Mouse (Mus musculus) G1E (cell line): Measurements from ENCODE around the gene Lrmda. TPM values are rescaled to one million over a fixed set of nuclear protein-coding genes. Genes with fewer than 3 reads are reported as not detected.

Experiments
- ATAC-seq: 2 replicates; pipeline ENCODE4 v1.8.0; 2016; ENCODE audit warnings: mild to moderate bottlenecking; ENCODE audit not compliant: insufficient number of reproducible peaks, poor library complexity, low FRiP score, severe bottlenecking; ENCODE audit errors: extremely low read depth
- DNase-seq: peaks from one replicate; pipeline ENCODE4 v3.0.0; 2012; ENCODE audit warnings: low spot score
- H3K27me3 ChIP-seq: 2 replicates; pipeline ENCODE4 v1.6.1; 2012; ENCODE audit warnings: mild to moderate bottlenecking, low read length, inconsistent platforms; ENCODE audit not compliant: insufficient read depth
- H3K36me3 ChIP-seq: replicated peaks from 2 replicates; pipeline ENCODE3; 2012; ENCODE audit warnings: mild to moderate bottlenecking, inconsistent platforms
- H3K4me1 ChIP-seq: 2 replicates; pipeline ENCODE4 v1.6.1; 2012; ENCODE audit warnings: low read depth, low read length, inconsistent platforms, mixed read lengths; ENCODE audit not compliant: insufficient read depth
- H3K4me3 ChIP-seq: 2 replicates; pipeline ENCODE4 v1.5.1; 2012; ENCODE audit warnings: low read depth, mild to moderate bottlenecking, inconsistent platforms, low read length, moderate library complexity, mixed read lengths
- H3K9me3 ChIP-seq: replicated peaks from 2 replicates; pipeline ENCODE4 v1.6.1; 2012; ENCODE audit warnings: inconsistent platforms
- CTCF ChIP-seq: IDR thresholded peaks from 2 replicates; pipeline ENCODE4 v1.5.1; 2012; ENCODE audit warnings: low read depth, low read length, inconsistent platforms, mixed read lengths
- GATA1 ChIP-seq: IDR thresholded peaks from 2 replicates; pipeline ENCODE4 v1.6.1; 2012; ENCODE audit warnings: borderline replicate concordance, low read length, inconsistent platforms, mixed read lengths
- GATA2 ChIP-seq: IDR thresholded peaks from 2 replicates; pipeline ENCODE4 v1.6.1; 2012; ENCODE audit warnings: low read depth, low read length, inconsistent platforms, borderline replicate concordance
- POLR2AphosphoS5 ChIP-seq: IDR thresholded peaks from 2 replicates; pipeline ENCODE4 v1.6.1; 2012; ENCODE audit warnings: low read depth, low read length, inconsistent platforms; ENCODE audit not compliant: insufficient replicate concordance
- TAL1 ChIP-seq: conservative IDR thresholded peaks from 2 replicates; pipeline ENCODE4 v1.6.1; 2012; ENCODE audit warnings: low read depth, low read length, inconsistent platforms, mixed read lengths
- polyA plus RNA-seq: library from polyadenylated mRNA; stranded (reverse); fragments of >175 nt; gene quantifications from 2 replicates; pipeline ENCODE4 v1.2.3, GENCODE M21; 2012
- total RNA-seq, 2 experiments: library from RNA; stranded (forward) in 1 of 2; stranded (reverse) in 1 of 2; fragments of 200-1000 nt in 1 of 2; fragments of >200 nt in 1 of 2; fragmentation: Nextera tagmentation in 1 of 2; gene quantifications; 2 replicates each; pipeline ENCODE4 v1.2.3; 2014 to 2017

The Lrmda gene
- total and polyA plus RNA-seq, 3 experiments = not detected

DNA sequence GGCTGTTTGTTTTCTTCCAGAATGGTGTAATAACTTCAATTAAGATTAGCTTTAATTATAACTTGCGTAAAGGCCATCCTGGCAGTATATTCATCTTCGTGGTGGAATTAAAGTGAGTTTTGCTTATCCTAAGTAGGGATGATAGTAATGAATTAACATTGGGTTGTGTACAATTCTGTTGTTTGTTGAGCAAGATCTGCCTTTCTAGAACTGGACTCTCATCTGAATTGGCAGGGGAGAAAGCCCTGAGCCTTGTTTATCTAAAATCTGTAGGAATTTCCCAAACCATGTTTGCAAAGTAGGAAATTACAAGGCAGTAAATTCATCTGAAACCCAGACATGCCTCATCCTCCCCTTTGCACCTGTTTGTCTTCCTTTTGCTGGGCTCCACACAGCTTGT, 1038.5 kb downstream of the Lrmda start:
- DNase-seq = no peak
- no peaks in the 10 kb centered on the region for H3K4me1 ChIP-seq
- H3K27me3 ChIP-seq = no peaks in the 10 kb centered on the region
- no peak overlapping the region for H3K4me3 ChIP-seq
- no peak for ATAC-seq
- H3K36me3 ChIP-seq = no peaks in the 10 kb centered on the region
- H3K9me3 ChIP-seq = peaks cover 10% of the 10 kb centered on the region
- TF ChIP-seq TAL1 (no peak), GATA1 (no peak)

- no peaks in the 10 kb centered on the region for H3K4me1 ChIP-seq
- H3K27me3 ChIP-seq = no peaks in the 10 kb centered on the region
- DNase-seq (no peak), ATAC-seq (no peak)
- H3K9me3 ChIP-seq = no peaks in the 10 kb centered on the region
- H3K4me3 ChIP-seq = no peak overlapping the region
- no peaks in the 10 kb centered on the region for H3K36me3 ChIP-seq
- no peak for TF ChIP-seq CTCF
- TF ChIP-seq GATA1 = no peak
- TF ChIP-seq POLR2AphosphoS5 = no peak
- TF ChIP-seq GATA2 = no peak
- no peak for TF ChIP-seq TAL1
Observed at GRCm38 (mm10) chr14:23078719-23079118, 1059.2 kb downstream of the Lrmda start.

DNA sequence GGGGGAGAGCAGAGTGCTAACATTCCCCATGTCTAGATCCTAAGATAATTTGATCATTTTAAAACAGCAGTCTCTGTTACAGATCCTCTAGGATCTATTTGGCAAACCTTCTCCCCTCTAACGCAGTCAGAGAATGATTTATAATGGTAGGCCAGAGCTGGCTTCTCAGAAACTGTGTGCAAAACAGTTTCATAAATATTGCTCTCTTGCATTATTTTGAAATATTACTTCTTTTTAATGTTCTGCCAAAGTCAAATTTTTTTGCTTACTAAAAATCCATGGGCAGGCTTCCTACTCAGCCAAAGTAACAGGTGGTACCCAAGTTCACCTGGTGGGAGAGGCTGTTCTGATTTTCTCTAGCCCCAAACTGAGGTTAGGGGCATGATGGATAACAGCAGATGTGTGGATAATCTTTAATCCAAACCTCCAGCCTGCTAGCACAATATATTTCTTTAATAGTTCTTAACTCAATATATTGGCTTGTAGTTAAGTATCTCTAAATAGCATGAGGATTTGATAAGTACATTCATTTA, 1064.8 kb downstream of the Lrmda start:
- ATAC-seq = no peak
- no peak for DNase-seq
- Histone ChIP-seq H3K4me1 (no peaks in the 10 kb centered on the region), H3K9me3 (peaks cover 5% of the 10 kb centered on the region), H3K36me3 (no peaks in the 10 kb centered on the region), H3K27me3 (no peaks in the 10 kb centered on the region), H3K4me3 (no peak overlapping the region)
- TF ChIP-seq GATA2 (no peak), GATA1 (no peak)

DNA sequence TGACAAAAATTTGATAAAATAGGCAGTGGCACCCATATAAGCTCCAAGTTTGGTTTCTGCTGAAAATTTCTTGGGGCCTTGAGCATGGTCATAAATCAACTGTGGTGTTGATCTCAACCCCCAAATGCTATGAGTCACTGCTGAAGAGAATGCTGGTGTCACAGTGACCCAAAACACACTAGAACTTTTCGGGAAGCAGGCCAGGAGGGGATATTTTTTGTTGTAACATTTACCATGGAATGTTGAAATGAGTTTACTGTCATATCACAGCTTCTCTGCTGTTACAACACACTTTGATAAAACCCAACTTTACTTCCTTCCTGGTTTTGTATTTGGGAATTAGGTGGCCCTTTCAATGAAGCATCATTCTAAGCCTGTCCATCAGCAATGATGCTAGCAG, 1065.3 kb downstream of the Lrmda start:
- Histone ChIP-seq H3K4me1 (no peaks in the 10 kb centered on the region), H3K27me3 (no peaks in the 10 kb centered on the region), H3K4me3 (no peak overlapping the region), H3K9me3 (peaks cover 5% of the 10 kb centered on the region), H3K36me3 (no peaks in the 10 kb centered on the region)
- no peak for ATAC-seq
- TF ChIP-seq CTCF (no peak), GATA2 (no peak), TAL1 (no peak), GATA1 (no peak), POLR2AphosphoS5 (no peak)
- no peak for DNase-seq

DNA sequence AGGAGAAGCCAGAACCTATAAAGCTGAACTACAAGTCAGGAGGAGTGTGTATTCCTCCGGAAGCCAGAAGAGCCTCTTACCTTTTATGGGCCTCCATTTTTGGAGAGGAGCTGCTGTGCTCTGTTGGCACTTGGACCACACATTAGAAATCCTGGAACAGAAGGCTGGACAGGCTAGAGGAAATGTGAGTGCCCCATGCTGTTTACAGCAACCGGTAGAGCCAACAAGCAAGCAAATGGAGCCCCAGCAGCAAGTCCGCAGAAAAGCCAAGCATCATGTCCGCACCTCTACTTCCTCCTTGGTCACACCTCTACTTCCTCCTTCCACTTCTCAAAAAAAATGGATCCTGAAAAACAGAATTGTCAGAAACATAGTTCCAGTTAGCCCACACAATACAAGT, 1073.8 kb downstream of the Lrmda start:
- TF ChIP-seq GATA1 (no peak), POLR2AphosphoS5 (no peak)
- ATAC-seq (no peak), DNase-seq (no peak)
- H3K27me3 ChIP-seq = no peaks in the 10 kb centered on the region
- no peaks in the 10 kb centered on the region; the same call in none of the 2 replicates for H3K9me3 ChIP-seq
- H3K36me3 ChIP-seq = no peaks in the 10 kb centered on the region
- no peaks in the 10 kb centered on the region for H3K4me1 ChIP-seq
- H3K4me3 ChIP-seq = no peak overlapping the region

GRCm38 (mm10) chr14:23094546-23095157, 1075.1 kb downstream of the Lrmda start:
- no peak for DNase-seq
- Histone ChIP-seq H3K36me3 (no peaks in the 10 kb centered on the region), H3K4me1 (no peaks in the 10 kb centered on the region), H3K4me3 (no peak overlapping the region), H3K9me3 (no peaks in the 10 kb centered on the region; the same call in none of the 2 replicates), H3K27me3 (no peaks in the 10 kb centered on the region)
- no peak for TF ChIP-seq TAL1
- TF ChIP-seq GATA1 = no peak
- no peak for TF ChIP-seq POLR2AphosphoS5
- TF ChIP-seq GATA2 = no peak
- no peak for ATAC-seq
